Mouse (Mus musculus): ENCODE data around the gene Cpxm2. TPM values are rescaled to one million over a fixed set of nuclear protein-coding genes. Genes with fewer than 3 reads are reported as not detected.

The Cpxm2 gene
- polyA plus RNA-seq, 1 experiment from 2014 or later: 3.9 TPM

DNA sequence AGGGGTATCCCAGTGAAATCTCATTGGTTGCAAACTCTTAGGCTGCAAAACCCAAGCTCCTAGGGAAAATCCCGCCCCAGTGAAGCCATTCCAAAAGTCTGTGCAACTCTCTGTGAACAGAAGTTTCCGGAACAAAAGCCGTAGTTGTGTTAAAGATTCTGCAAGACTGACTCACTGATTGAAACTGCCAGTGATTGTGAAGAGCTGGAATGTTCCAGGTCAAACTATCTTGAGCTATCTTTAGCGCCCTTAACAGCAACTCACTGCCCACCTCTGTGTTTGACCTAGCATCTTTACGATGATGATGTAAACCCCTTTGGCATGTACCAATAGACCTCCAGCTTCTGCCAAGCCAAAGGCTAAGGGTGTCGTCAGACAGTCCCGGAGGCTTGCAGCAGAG lies 31.3 kb downstream of the Cpxm2 start:
- no peaks in the 10 kb centered on the region for H3K27me3 ChIP-seq
- no peak overlapping the region for H3K4me2 ChIP-seq
- no peaks in the 10 kb centered on the region for H3K4me1 ChIP-seq
- no peak for ATAC-seq (replicated peaks; ENCODE audit: low FRiP score)
- 73% methylated on average over 7 of the region's 7 CpGs for WGBS
- no peaks in the 10 kb centered on the region for H3K9me3 ChIP-seq (replicated peaks)
- H3K27ac ChIP-seq: no peak overlapping the region
- no peaks in the 10 kb centered on the region for H3K36me3 ChIP-seq
- H3K9ac ChIP-seq: no peak overlapping the region
- no peak overlapping the region for H3K4me3 ChIP-seq (replicated peaks)

DNA sequence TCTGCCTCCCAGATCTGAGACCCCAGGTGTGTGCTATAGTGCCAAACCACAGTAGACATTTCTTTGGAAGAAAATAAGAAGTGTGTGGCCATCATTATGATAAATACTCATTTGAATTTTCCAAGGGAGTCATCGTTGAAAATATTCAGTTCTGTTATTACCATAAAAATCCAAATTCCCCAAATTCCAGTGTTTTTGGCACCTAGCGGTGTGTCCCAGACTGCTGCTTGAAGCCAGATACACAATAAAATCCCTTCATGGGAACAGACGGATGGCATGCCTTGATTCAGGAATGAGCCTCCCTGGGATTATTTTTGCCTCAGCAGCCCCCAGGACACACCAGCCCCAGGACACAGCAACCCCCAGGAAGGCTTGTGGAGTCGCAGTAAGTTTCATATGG lies 34.7 kb downstream of the Cpxm2 start:
- no peak overlapping the region for H3K4me2 ChIP-seq
- no peak for ATAC-seq (replicated peaks; ENCODE audit: low FRiP score)
- no peak overlapping the region for H3K27ac ChIP-seq
- no peaks in the 10 kb centered on the region for H3K27me3 ChIP-seq
- H3K36me3 ChIP-seq: no peaks in the 10 kb centered on the region
- no peak overlapping the region for H3K9ac ChIP-seq
- no peaks in the 10 kb centered on the region for H3K9me3 ChIP-seq (replicated peaks)
- H3K4me3 ChIP-seq (replicated peaks): no peak overlapping the region
- WGBS: 89% methylated on average over 4 of the region's 4 CpGs
- no peaks in the 10 kb centered on the region for H3K4me1 ChIP-seq

DNA sequence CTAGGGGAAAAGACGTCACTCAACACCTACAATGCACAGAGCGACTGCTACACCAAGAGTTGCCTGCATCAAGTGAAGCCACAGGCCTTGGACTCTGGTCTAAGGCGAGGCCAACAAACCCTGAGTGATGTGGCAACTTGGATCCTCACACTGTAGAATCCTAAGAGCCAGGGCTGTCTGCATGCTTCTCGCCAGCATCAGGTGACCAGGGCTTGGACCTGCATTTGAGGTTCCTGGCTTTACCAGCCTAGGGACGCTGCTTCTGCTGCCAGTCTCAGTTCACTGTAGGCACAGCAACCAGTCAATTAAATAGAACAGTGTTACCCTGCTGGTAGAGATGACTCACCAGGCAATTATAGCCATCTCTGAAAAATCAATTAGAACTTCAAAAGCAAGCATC lies 42.8 kb downstream of the Cpxm2 start:
- Histone ChIP-seq H3K27ac (no peak overlapping the region), H3K4me2 (no peak overlapping the region), H3K9me3 (replicated peaks) (no peaks in the 10 kb centered on the region), H3K4me1 (no peaks in the 10 kb centered on the region), H3K27me3 (no peaks in the 10 kb centered on the region), H3K9ac (no peak overlapping the region), H3K36me3 (no peaks in the 10 kb centered on the region), H3K4me3 (replicated peaks) (no peak overlapping the region)
- ATAC-seq (replicated peaks; ENCODE audit: low FRiP score): no peak
- 63% methylated on average over 5 of the region's 5 CpGs for WGBS

DNA sequence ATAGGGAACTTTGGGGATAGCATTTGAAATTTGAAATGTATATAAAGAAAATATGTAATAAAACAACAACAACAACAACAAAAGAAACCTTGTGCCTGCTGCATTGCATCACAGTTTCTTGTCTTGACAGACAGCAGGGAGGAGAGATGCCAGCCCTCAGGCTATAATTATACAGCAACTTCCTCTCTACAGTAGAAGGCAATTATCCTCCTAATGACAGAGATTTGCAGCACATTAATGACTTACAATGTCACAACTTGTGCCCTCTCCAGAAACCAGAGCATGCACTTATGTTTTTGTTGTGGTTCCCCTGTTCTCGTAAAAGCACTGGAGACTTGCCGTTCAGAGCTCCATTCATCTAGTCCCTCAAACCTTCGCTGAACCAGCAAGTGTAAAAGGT lies 44.2 kb downstream of the Cpxm2 start:
- WGBS: 62% methylated on average over 3 of the region's 3 CpGs
- no peak for ATAC-seq (replicated peaks; ENCODE audit: low FRiP score)
- H3K4me1 ChIP-seq: no peaks in the 10 kb centered on the region

DNA sequence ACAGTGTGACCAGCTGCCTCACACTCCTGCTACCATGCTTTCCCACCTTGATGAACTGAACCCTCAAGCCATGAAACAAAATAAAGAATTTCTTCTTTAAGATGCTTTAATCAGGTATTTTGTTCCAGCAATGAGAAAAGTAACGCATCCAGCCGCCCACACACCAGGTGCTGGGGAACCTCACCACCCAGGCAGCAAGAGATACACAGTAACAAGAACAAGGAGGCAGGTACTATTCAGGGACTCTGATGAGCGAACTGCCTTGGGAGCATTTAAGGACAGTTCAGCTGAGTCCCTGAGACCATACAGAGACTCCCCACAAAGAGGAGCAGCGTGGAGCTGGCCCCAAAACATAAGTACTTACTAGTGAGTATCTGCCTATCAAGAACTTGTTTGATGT lies 47.6 kb downstream of the Cpxm2 start:
- H3K4me1 ChIP-seq: no peaks in the 10 kb centered on the region
- H3K4me3 ChIP-seq (replicated peaks): no peak overlapping the region
- no peak overlapping the region for H3K9ac ChIP-seq
- H3K4me2 ChIP-seq: no peak overlapping the region
- H3K27ac ChIP-seq: no peak overlapping the region
- no peaks in the 10 kb centered on the region for H3K36me3 ChIP-seq
- no peaks in the 10 kb centered on the region for H3K27me3 ChIP-seq
- no peak for ATAC-seq (replicated peaks; ENCODE audit: low FRiP score)
- H3K9me3 ChIP-seq (replicated peaks): no peaks in the 10 kb centered on the region
- WGBS: 86% methylated on average over 4 of the region's 4 CpGs

More for the DNA sequence above, 44.2 kb downstream of the Cpxm2 start:
- no peaks in the 10 kb centered on the region for H3K27me3 ChIP-seq
- H3K4me2 ChIP-seq: no peak overlapping the region
- H3K36me3 ChIP-seq: no peaks in the 10 kb centered on the region
- no peak overlapping the region for H3K4me3 ChIP-seq (replicated peaks)
- no peaks in the 10 kb centered on the region for H3K9me3 ChIP-seq (replicated peaks)
- H3K9ac ChIP-seq: no peak overlapping the region
- no peak overlapping the region for H3K27ac ChIP-seq

DNA sequence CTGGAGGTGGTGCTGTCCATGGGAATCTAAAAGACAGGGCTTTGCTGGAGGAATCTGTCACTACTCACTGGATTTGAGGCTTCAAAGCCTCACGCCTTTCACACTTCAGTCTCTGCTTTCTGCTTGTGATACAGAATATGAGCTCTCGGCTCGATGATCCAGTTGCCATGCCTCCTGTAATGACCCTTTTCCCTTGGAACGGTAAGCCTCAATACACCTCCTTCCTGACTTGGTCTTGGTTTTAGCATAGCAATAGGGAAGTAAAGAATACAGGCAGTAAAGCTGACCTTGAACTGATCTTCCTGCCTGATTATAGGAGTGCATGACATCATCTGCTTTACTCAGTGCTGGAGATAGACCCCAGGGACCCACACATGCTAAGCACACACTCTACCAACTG lies 49.2 kb downstream of the Cpxm2 start:
- H3K4me3 ChIP-seq (replicated peaks): no peak overlapping the region
- H3K36me3 ChIP-seq: no peaks in the 10 kb centered on the region
- H3K9ac ChIP-seq: no peak overlapping the region
- no peak overlapping the region for H3K4me2 ChIP-seq
- H3K27me3 ChIP-seq: no peaks in the 10 kb centered on the region
- H3K9me3 ChIP-seq (replicated peaks): no peaks in the 10 kb centered on the region
- 75% methylated on average over 4 of the region's 4 CpGs for WGBS
- no peaks in the 10 kb centered on the region for H3K4me1 ChIP-seq
- no peak overlapping the region for H3K27ac ChIP-seq
- ATAC-seq (replicated peaks; ENCODE audit: low FRiP score): no peak

DNA sequence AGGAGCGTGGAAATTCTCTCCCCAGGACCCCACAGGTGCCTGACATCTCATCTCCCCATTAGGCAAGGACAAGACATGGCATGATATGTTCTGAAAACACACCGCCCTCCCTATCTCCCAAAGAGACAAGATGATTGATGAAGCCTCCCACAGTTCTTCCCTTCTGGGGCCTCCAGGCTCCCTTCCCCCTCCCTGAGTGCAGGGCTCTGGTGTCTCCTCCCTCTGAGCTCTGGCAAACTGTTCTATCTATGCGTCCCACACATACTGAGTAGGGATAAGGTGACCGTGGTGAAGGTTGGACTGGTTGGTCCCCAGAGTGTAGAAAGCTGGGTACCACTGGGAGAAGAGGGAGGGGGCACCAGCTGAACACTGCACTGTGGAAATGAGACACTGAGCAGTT lies 56.1 kb downstream of the Cpxm2 start:
- peak; percentile 52; the same call in 1 of the 2 replicates for ATAC-seq (replicated peaks; ENCODE audit: low FRiP score)
- H3K36me3 ChIP-seq: no peaks in the 10 kb centered on the region

DNA sequence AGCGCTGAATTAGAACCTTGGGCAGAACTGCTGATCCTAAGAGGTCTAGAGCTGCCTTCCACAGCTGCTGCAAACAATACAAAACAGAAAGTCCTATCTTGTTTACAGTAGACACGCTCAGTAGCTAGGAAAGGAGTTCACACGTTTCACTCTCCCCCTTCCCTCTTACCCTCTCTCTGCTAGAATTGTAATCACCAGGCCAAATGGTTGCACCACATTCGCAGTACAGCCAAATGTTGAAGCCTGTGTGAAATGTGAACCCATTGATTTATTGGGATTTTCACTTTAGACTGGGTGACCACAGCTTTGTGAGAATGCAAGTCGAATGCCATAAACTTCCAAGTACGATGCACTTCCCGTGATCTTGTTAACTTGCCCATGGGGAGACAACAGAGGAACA lies 59.9 kb downstream of the Cpxm2 start:
- no peaks in the 10 kb centered on the region for H3K9me3 ChIP-seq (replicated peaks)
- no peak overlapping the region for H3K9ac ChIP-seq
- H3K4me1 ChIP-seq: 0 out of 2 replicates have a peak, but pooled peaks cover 9% of the 10 kb centered on the region
- no peak overlapping the region for H3K4me3 ChIP-seq (replicated peaks)
- 20% methylated on average over 7 of the region's 7 CpGs for WGBS
- ATAC-seq (replicated peaks; ENCODE audit: low FRiP score): no peak
- no peaks in the 10 kb centered on the region for H3K36me3 ChIP-seq
- H3K27ac ChIP-seq: no peak overlapping the region
- H3K27me3 ChIP-seq: no peaks in the 10 kb centered on the region
- no peak overlapping the region for H3K4me2 ChIP-seq

More for the DNA sequence above, 56.1 kb downstream of the Cpxm2 start:
- 29% methylated on average over 4 of the region's 4 CpGs for WGBS
- H3K4me1 ChIP-seq: 0 out of 2 replicates have a peak, but pooled peaks cover 9% of the 10 kb centered on the region
- no peak overlapping the region for H3K9ac ChIP-seq
- no peak overlapping the region for H3K4me3 ChIP-seq (replicated peaks)
- no peak overlapping the region for H3K4me2 ChIP-seq
- H3K9me3 ChIP-seq (replicated peaks): no peaks in the 10 kb centered on the region
- no peaks in the 10 kb centered on the region for H3K27me3 ChIP-seq
- H3K27ac ChIP-seq: no peak overlapping the region

DNA sequence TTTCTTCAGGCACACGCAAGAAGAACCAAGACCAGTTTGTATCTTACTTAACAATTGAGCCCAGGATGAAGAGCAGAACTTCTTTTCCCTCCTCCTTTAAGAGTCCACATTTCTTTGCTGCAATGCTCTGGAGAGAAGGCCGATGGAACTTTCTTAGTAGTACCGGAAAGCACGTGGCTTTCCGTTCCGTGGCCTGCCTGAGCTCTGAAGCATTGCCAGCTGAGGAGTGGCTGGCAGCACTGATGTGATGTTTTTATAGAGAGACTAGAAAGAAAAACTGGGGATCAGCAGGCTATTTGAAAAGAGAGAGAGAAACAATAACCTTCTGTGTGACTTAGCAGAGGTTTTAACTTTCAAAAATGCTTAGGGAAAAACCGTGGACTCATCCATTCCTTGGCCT lies 63.0 kb downstream of the Cpxm2 start:
- Histone ChIP-seq H3K4me2 (no peak overlapping the region), H3K27me3 (no peaks in the 10 kb centered on the region), H3K4me3 (replicated peaks) (no peak overlapping the region), H3K9ac (no peak overlapping the region), H3K27ac (no peak overlapping the region), H3K36me3 (no peaks in the 10 kb centered on the region), H3K4me1 (no peaks in the 10 kb centered on the region), H3K9me3 (replicated peaks) (no peaks in the 10 kb centered on the region)
- no peak for ATAC-seq (replicated peaks; ENCODE audit: low FRiP score)
- 83% methylated on average over 7 of the region's 7 CpGs for WGBS

DNA sequence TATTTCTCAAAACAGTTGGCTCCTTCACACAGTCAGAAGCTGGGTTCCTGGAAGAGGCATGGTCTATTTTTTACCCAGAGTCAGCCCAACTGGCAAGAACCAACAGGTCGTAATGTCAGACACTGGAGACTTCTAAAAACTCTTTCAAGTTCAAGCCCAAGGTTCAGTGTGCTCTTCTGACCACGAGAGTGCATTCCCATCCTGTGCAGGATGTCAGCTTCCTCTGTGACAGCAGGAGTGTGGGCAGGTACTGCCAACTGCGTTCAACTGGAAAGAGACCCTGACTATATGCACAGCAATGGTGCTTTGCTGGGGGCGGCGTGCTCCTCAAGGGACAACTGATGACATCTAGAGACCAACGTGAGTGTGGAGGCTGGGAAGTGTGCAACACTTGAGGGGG lies 65.9 kb downstream of the Cpxm2 start:
- H3K9me3 ChIP-seq (replicated peaks): no peaks in the 10 kb centered on the region
- no peak overlapping the region for H3K4me3 ChIP-seq (replicated peaks)
- ATAC-seq (replicated peaks; ENCODE audit: low FRiP score): no peak
- H3K27me3 ChIP-seq: no peaks in the 10 kb centered on the region
- WGBS: 60% methylated on average over 6 of the region's 6 CpGs
- no peak overlapping the region for H3K9ac ChIP-seq
- no peak overlapping the region for H3K27ac ChIP-seq
- no peak overlapping the region for H3K4me2 ChIP-seq
- H3K4me1 ChIP-seq: no peaks in the 10 kb centered on the region
- H3K36me3 ChIP-seq: no peaks in the 10 kb centered on the region

DNA sequence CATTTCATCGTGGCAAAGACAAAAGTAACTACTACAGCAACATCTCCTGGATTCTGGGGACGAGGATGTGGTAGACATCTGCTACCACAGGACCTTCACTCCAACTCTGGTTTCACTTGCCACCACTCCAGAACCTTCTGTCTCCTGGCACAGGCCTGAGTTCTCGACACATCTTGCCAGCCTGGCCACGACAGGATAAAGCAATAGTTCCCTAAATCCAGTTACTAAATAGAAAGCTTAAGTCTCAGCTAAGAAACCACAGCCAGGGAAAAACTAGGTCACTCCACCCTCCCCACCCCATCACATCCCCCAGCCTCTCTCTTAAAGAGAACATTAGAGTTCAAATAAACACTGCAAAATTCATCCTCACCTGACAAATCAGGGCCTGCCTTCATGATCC lies 66.4 kb downstream of the Cpxm2 start:
- H3K9me3 ChIP-seq (replicated peaks): no peaks in the 10 kb centered on the region
- no peak overlapping the region for H3K9ac ChIP-seq
- no peaks in the 10 kb centered on the region for H3K27me3 ChIP-seq
- H3K36me3 ChIP-seq: no peaks in the 10 kb centered on the region
- 73% methylated on average over 4 of the region's 4 CpGs for WGBS
- no peaks in the 10 kb centered on the region for H3K4me1 ChIP-seq
- no peak overlapping the region for H3K4me2 ChIP-seq
- no peak for ATAC-seq (replicated peaks; ENCODE audit: low FRiP score)
- no peak overlapping the region for H3K27ac ChIP-seq
- no peak overlapping the region for H3K4me3 ChIP-seq (replicated peaks)

DNA sequence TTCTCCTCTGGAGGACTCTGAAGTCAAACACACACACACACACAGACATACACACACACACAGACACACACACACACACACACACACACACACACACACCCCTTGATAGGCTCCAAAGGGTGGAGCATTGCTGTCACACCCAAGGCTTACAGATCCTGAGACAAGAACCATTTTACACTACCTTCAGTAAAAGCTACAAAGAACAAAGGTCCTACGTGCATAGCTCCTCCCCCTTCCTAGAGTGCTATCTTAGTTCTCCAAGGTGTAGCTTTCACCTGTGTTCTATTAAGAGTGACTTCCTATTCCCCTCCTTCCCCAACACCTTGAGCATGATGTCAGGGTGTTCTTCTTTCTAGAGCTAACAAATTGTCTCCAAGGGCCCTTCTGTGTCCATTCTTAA lies 78.7 kb downstream of the Cpxm2 start:
- Histone ChIP-seq H3K4me1 (no peaks in the 10 kb centered on the region), H3K4me2 (no peak overlapping the region), H3K4me3 (replicated peaks) (no peak overlapping the region), H3K36me3 (no peaks in the 10 kb centered on the region), H3K27me3 (no peaks in the 10 kb centered on the region), H3K27ac (no peak overlapping the region), H3K9ac (no peak overlapping the region), H3K9me3 (replicated peaks) (no peaks in the 10 kb centered on the region)
- 75% methylated on average over 1 of the region's 1 CpGs for WGBS
- no peak for ATAC-seq (replicated peaks; ENCODE audit: low FRiP score)

DNA sequence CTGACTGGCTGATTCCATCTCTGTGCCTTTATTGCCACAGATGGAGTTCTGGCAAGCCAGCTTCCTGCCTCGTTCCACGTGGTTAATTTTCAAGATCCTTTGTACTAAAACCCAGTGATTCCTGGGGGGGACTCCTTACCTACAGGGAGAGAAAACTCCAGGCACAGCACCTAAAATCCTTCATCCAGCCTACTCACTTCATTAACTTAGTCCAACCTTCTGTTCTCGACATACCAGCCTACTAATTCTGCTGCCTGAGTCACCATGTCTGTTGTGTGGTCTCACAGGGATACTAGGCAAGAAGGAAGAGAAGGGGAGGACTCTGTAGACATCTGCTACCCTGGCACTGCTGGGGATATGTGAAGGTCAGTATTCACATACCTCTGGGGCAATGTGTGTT lies 80.0 kb downstream of the Cpxm2 start:
- Histone ChIP-seq H3K27ac (no peak overlapping the region), H3K9ac (no peak overlapping the region), H3K4me1 (no peaks in the 10 kb centered on the region), H3K36me3 (no peaks in the 10 kb centered on the region), H3K4me3 (replicated peaks) (no peak overlapping the region), H3K4me2 (no peak overlapping the region), H3K9me3 (replicated peaks) (no peaks in the 10 kb centered on the region), H3K27me3 (no peaks in the 10 kb centered on the region)
- 60% methylated on average over 3 of the region's 3 CpGs for WGBS
- no peak for ATAC-seq (replicated peaks; ENCODE audit: low FRiP score)
